In genomic region chr9:23383837-23384236, GRCm38 (mm10) we compare ENCODE assay signal across 18 mouse cellular contexts.
"Had no signal": no experiment of that assay in that cellular context is flagged by ENCODE, and none has a peak within 500 bp of the region (broad histone marks: within the 10 kb centered on the region; RNA-seq: fewer than 3 reads in every experiment).

No protein-coding gene starts in this region.

- H3K27me3 ChIP-seq: kidney, embryonic 15.5 days; liver, embryonic 13.5 days; midbrain, embryonic 12.5 days; midbrain, embryonic 15.5 days; neural tube, embryonic 12.5 days; neural tube, embryonic 15.5 days had no signal

- H3K36me3 ChIP-seq: kidney, embryonic 15.5 days; liver, embryonic 13.5 days; midbrain, embryonic 12.5 days; midbrain, embryonic 15.5 days; neural tube, embryonic 12.5 days; neural tube, embryonic 15.5 days had no signal

- H3K9me3 ChIP-seq: kidney, embryonic 15.5 days; liver, embryonic 13.5 days; midbrain, embryonic 12.5 days; midbrain, embryonic 15.5 days; neural tube, embryonic 12.5 days; neural tube, embryonic 15.5 days had no signal

- H3K27ac ChIP-seq: kidney, embryonic 15.5 days; left cerebral cortex, adult 2 months; liver, embryonic 13.5 days; macrophage; midbrain, embryonic 12.5 days; midbrain, embryonic 15.5 days; neural tube, embryonic 12.5 days; neural tube, embryonic 15.5 days had no signal

- H3K9ac ChIP-seq: kidney, embryonic 15.5 days; liver, embryonic 13.5 days; midbrain, embryonic 12.5 days; midbrain, embryonic 15.5 days; neural tube, embryonic 12.5 days; neural tube, embryonic 15.5 days had no signal

- ATAC-seq: midbrain, embryonic 15.5 days had no signal

- DNase-seq: kidney, adult 11 months; kidney, adult 8-10 months; kidney, postnatal 10 days; kidney, postnatal 36 days; layer of hippocampus, postnatal 36 days; liver, embryonic 13.5 days; right cerebral cortex, adult 18-20 months; right cerebral cortex, postnatal 14 days; right cerebral cortex, postnatal 4 days; thymus, adult 2 months; thymus, postnatal 14 days had no signal

- H3K4me2 ChIP-seq: kidney, embryonic 15.5 days; liver, embryonic 13.5 days; midbrain, embryonic 12.5 days; midbrain, embryonic 15.5 days; neural tube, embryonic 12.5 days; neural tube, embryonic 15.5 days had no signal

- H3K4me1 ChIP-seq: liver, embryonic 13.5 days had no signal

- H3K4me3 ChIP-seq: kidney, embryonic 15.5 days; left cerebral cortex, adult 2 months; liver, embryonic 13.5 days; midbrain, embryonic 12.5 days; midbrain, embryonic 15.5 days; neural tube, embryonic 12.5 days; neural tube, embryonic 15.5 days had no signal
